Mouse (Mus musculus) lung, postnatal 14 days (tissue): ENCODE data around the gene Kctd12.

ENCODE experiments used
- DNase-seq: peaks from one replicate; pipeline ENCODE4 v3.0.0; 2021

The Kctd12 gene

GRCm38 (mm10) chr14:102982627-102983540 is at the start of gene Kctd12:
Gene Kctd12 (minus strand): TSS chr14:102982637.
- peak; percentile 86 for DNase-seq

GRCm38 (mm10) chr14:103029203-103029602 is 46.8 kb upstream of the Kctd12 start:
- no peak for DNase-seq

GRCm38 (mm10) chr14:103020046-103020445 is 37.6 kb upstream of the Kctd12 start:
- DNase-seq, result no peak

- no peak for DNase-seq
These were observed 34.6 kb upstream of the Kctd12 start for GRCm38 (mm10) chr14:103017009-103017408.

- peak; percentile 70 for DNase-seq
These were observed 30.2 kb upstream of the Kctd12 start for GRCm38 (mm10) chr14:103012563-103013150.

GRCm38 (mm10) chr14:103011782-103012181 is 29.3 kb upstream of the Kctd12 start:
- DNase-seq, result peak; percentile 32

GRCm38 (mm10) chr14:103007737-103008136 is 25.3 kb upstream of the Kctd12 start:
- no peak for DNase-seq

- DNase-seq, result peak; percentile 87
These were observed 12.5 kb upstream of the Kctd12 start for GRCm38 (mm10) chr14:102994662-102995561.

GRCm38 (mm10) chr14:102990765-102991164 is 8.3 kb upstream of the Kctd12 start:
- DNase-seq, result no peak

- no peak for DNase-seq
These were observed 7.4 kb upstream of the Kctd12 start for GRCm38 (mm10) chr14:102989866-102990265.

GRCm38 (mm10) chr14:102989254-102989653 is 6.8 kb upstream of the Kctd12 start:
- DNase-seq, result no peak

GRCm38 (mm10) chr14:102987626-102988025 is 5.2 kb upstream of the Kctd12 start:
- DNase-seq, result no peak

GRCm38 (mm10) chr14:102983686-102984085 is 1.2 kb upstream of the Kctd12 start:
- no peak for DNase-seq

GRCm38 (mm10) chr14:102982016-102982626 is 316 bp downstream of the Kctd12 start:
- no peak for DNase-seq

GRCm38 (mm10) chr14:102981441-102982015 is 909 bp downstream of the Kctd12 start:
- DNase-seq, result peak; percentile 55

- no peak for DNase-seq
These were observed 1.5 kb downstream of the Kctd12 start for GRCm38 (mm10) chr14:102980986-102981385.

- DNase-seq, result peak; percentile 26
These were observed 2.0 kb downstream of the Kctd12 start for GRCm38 (mm10) chr14:102980481-102980880.

- no peak for DNase-seq
These were observed 2.6 kb downstream of the Kctd12 start for GRCm38 (mm10) chr14:102979831-102980230.

GRCm38 (mm10) chr14:102975865-102976264 is 6.6 kb downstream of the Kctd12 start:
- DNase-seq, result peak; percentile 32

- no peak for DNase-seq
These were observed 13.6 kb downstream of the Kctd12 start for GRCm38 (mm10) chr14:102968824-102969223.

- no peak for DNase-seq
These were observed 16.2 kb downstream of the Kctd12 start for GRCm38 (mm10) chr14:102966241-102966640.

- no peak for DNase-seq
These were observed 16.6 kb downstream of the Kctd12 start for GRCm38 (mm10) chr14:102965841-102966240.
